Mouse (Mus musculus) C2C12 (cell line): ENCODE measurements around the gene Herc2. TPM values are rescaled to one million over a fixed set of nuclear protein-coding genes. Genes with fewer than 3 reads are reported as not detected.

Experiments used
- H3K27me3 ChIP-seq: one replicate; pipeline ENCODE4 v1.6.1; 2011; ENCODE audit not compliant: control insufficient read depth, insufficient read depth, insufficient read length
- H3K36me3 ChIP-seq: one replicate; pipeline ENCODE4 v1.6.1; 2011; ENCODE audit not compliant: control insufficient read depth, insufficient read depth
- H3K4me3 ChIP-seq: one replicate; pipeline ENCODE4 v1.5.1; 2011; ENCODE audit warnings: mild to moderate bottlenecking, control low read depth; ENCODE audit not compliant: poor library complexity, insufficient read depth, severe bottlenecking
- H3K79me2 ChIP-seq: one replicate; pipeline ENCODE4 v1.6.1; 2011; ENCODE audit not compliant: control insufficient read depth, insufficient read depth
- H3K79me3 ChIP-seq: one replicate; pipeline ENCODE4 v1.6.1; 2011; ENCODE audit warnings: low read depth, control low read depth
- H3ac ChIP-seq: one replicate; pipeline ENCODE3; 2011; ENCODE audit warnings: low read depth; ENCODE audit not compliant: control insufficient read depth, insufficient read length
- CEBPB ChIP-seq: IDR thresholded peaks from one replicate; pipeline ENCODE4 v1.6.1; 2011; ENCODE audit warnings: low read depth, mild to moderate bottlenecking, control low read depth, moderate library complexity
- CTCF ChIP-seq: IDR thresholded peaks from one replicate; pipeline ENCODE4 v1.5.1; 2011; ENCODE audit not compliant: control insufficient read depth, insufficient read depth, insufficient read length
- FOSL1 ChIP-seq: IDR thresholded peaks from one replicate; pipeline ENCODE4 v1.8.0; 2011; ENCODE audit warnings: mild to moderate bottlenecking, low read length; ENCODE audit not compliant: poor library complexity, insufficient read depth, severe bottlenecking
- MAX ChIP-seq: IDR thresholded peaks from one replicate; pipeline ENCODE4 v1.6.1; 2011; ENCODE audit warnings: mild to moderate bottlenecking, control low read depth
- MYOD1 ChIP-seq: IDR thresholded peaks from one replicate; pipeline ENCODE4 v1.6.1; 2011; ENCODE audit warnings: low read depth; ENCODE audit not compliant: control insufficient read depth, insufficient read length
- MYOG ChIP-seq: IDR thresholded peaks from one replicate; pipeline ENCODE4 v1.6.1; 2011; ENCODE audit not compliant: control insufficient read depth, insufficient read length; ENCODE audit errors: extremely low read depth
- USF1 ChIP-seq: IDR thresholded peaks from one replicate; pipeline ENCODE4 v1.6.1; 2011; ENCODE audit warnings: low read depth, mild to moderate bottlenecking, control low read depth, moderate library complexity
- polyA plus RNA-seq: library from polyadenylated mRNA; unstranded; fragments of >200 nt; fragmentation: generic; extraction: Trizol; gene quantifications from one replicate; pipeline ENCODE4 v1.2.1, GENCODE M21; 2012; ENCODE audit warnings: missing spikeins

Herc2 gene
- polyA plus RNA-seq, 1 experiment, result 8.8 TPM

DNA sequence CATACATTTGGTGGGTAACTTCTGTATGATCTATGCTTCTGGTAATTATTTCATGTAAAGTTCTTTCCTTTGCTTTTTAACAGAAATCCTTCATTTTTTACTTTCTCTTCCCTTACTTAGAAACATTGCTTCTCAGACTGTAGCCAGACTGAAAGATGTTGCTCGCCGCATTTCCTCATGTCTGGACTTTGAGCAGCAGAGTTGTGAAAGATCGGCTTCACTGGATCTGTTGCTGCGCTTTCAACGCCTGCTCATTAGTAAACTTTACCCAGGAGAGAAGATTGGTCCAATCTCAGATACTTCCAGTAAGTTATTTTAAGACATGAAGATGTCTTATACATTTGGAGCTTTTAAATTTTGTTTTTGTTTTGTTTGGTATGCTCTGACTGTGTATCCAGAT is 71.4 kb downstream of the Herc2 start:
- H3K27me3 ChIP-seq, result no peaks in the 10 kb centered on the region
- H3K79me2 ChIP-seq, result no peaks in the 10 kb centered on the region
- no peaks in the 10 kb centered on the region for H3K79me3 ChIP-seq
- H3K36me3 ChIP-seq, result peaks cover 5% of the 10 kb centered on the region
- TF ChIP-seq CEBPB (no peak), MYOG (no peak), MYOD1 (no peak), USF1 (no peak), FOSL1 (no peak), CTCF (no peak), MAX (no peak)
- no peak overlapping the region for H3K4me3 ChIP-seq
- H3ac ChIP-seq, result no peak overlapping the region

DNA sequence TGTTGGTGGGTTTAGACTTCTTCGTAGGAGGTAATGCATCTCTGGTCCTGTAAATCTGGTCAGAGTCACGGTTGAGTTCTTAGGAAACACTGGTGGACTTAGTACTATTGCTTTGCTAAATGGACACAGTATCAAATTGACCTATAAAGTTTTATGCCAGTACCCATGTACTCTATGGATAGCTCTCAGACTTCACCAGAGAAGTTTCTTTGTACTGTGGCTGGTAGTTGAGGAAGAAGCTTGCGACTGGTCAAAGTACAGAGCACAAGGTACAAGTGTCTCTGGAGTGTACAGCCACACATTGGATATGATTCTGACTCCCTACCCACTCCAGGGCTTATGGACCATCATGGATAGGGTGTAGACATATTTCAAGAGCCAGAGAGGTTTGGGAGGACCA is 78.1 kb downstream of the Herc2 start:
- Histone ChIP-seq H3K79me2 (no peaks in the 10 kb centered on the region), H3K27me3 (no peaks in the 10 kb centered on the region), H3ac (no peak overlapping the region), H3K36me3 (peaks cover 5% of the 10 kb centered on the region), H3K79me3 (no peaks in the 10 kb centered on the region), H3K4me3 (no peak overlapping the region)
- TF ChIP-seq USF1 (no peak), CTCF (no peak)

DNA sequence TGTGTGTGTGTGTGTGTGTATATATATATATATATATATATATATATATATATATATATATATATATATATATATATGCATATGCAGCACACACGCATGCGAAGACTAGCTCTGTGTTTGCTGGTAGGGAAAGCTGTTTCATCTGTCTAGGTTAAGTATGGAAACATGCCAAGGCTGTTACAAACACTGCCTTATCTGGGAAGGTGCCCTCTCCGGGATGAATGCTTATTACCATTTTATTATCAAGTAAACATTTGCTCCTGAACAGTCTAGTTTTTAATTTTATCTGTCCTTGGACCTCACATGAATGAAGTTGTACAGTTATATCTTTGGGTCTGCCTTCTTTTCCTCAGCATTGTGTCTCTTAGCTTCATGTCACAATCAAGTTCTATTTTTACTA is 79.6 kb downstream of the Herc2 start:
- no peak overlapping the region for H3ac ChIP-seq
- TF ChIP-seq CTCF (no peak), MAX (no peak), MYOG (no peak), FOSL1 (no peak), CEBPB (no peak), MYOD1 (no peak), USF1 (no peak)
- H3K79me3 ChIP-seq, result no peaks in the 10 kb centered on the region
- no peaks in the 10 kb centered on the region for H3K79me2 ChIP-seq
- H3K36me3 ChIP-seq, result peaks cover 17% of the 10 kb centered on the region
- H3K27me3 ChIP-seq, result no peaks in the 10 kb centered on the region
- H3K4me3 ChIP-seq, result no peak overlapping the region

DNA sequence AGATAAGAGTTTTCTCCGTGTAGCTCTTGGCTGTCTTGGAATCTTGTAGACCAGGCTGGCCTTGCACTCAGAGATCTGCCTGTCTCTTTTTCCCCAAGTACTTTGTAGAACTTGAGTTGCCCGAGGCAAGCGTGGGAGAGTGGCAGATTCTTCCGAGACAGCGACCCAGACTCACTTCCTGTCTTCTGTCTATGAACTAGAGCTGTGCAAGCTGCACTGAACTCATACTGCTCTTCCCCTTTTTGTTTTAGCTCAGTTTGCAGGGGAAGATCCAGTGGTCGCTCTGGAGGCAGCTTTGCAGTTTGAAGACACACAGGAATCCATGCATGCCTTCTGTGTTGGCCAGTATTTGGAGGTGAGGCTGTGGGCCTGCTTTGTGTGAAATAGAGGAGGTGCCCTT is 81.6 kb downstream of the Herc2 start:
- Histone ChIP-seq H3K27me3 (no peaks in the 10 kb centered on the region), H3K79me3 (no peaks in the 10 kb centered on the region), H3K36me3 (peaks cover 19% of the 10 kb centered on the region), H3K79me2 (no peaks in the 10 kb centered on the region), H3K4me3 (no peak overlapping the region), H3ac (no peak overlapping the region)
- TF ChIP-seq CEBPB (no peak), USF1 (no peak), MAX (no peak), FOSL1 (no peak), MYOG (no peak), MYOD1 (no peak), CTCF (no peak)

DNA sequence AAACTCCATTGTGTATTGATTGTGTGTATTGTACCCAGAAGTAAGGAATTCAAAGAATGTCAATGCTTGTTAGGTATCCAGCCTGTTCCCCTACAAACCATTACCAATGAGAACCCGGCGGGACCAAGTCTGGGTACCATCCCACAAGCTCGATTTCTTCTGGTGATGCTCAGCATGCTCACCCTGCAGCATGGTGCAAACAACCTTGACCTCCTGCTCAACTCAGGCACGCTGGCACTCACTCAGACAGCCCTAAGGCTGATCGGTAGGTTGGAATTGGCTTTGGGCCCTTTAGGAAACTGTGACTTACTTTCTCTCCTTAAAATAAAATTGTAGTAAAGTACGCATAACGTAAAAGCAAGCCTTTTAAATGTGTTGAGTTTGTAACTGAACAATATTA is 88.7 kb downstream of the Herc2 start:
- H3K36me3 ChIP-seq, result peaks cover 28% of the 10 kb centered on the region
- H3K79me3 ChIP-seq, result no peaks in the 10 kb centered on the region
- no peaks in the 10 kb centered on the region for H3K27me3 ChIP-seq
- H3ac ChIP-seq, result no peak overlapping the region
- no peaks in the 10 kb centered on the region for H3K79me2 ChIP-seq
- no peak for TF ChIP-seq MYOD1
- TF ChIP-seq CEBPB, result no peak
- TF ChIP-seq USF1, result no peak
- no peak for TF ChIP-seq MYOG
- no peak for TF ChIP-seq FOSL1
- TF ChIP-seq MAX, result no peak
- no peak for TF ChIP-seq CTCF
- H3K4me3 ChIP-seq, result no peak overlapping the region

DNA sequence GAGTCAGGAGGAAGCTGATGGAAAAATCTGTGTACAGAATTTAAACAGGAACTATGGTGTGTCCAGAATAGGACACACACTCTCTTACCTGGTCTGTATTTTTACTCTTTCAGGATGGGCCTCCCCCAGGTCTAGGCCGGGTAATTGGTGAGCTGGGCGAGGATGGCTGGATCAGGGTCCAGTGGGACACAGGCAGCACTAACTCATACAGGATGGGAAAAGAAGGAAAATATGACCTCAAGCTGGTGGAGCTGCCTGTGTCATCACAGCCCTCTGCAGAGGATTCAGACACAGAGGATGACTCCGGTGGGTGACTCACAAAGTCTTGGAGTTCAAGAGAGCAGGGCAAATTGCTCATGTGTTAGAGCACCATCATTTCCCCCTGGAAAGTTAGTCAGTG is 96.4 kb downstream of the Herc2 start:
- Histone ChIP-seq H3K4me3 (no peak overlapping the region), H3K36me3 (peaks cover 12% of the 10 kb centered on the region), H3ac (no peak overlapping the region), H3K79me2 (no peaks in the 10 kb centered on the region), H3K79me3 (no peaks in the 10 kb centered on the region), H3K27me3 (no peaks in the 10 kb centered on the region)
- TF ChIP-seq MYOG (no peak), CEBPB (no peak), MYOD1 (no peak), FOSL1 (no peak), CTCF (no peak), USF1 (no peak), MAX (no peak)
